Comparison of ENCODE assay signal across 20 mouse cellular contexts in the genomic region with DNA sequence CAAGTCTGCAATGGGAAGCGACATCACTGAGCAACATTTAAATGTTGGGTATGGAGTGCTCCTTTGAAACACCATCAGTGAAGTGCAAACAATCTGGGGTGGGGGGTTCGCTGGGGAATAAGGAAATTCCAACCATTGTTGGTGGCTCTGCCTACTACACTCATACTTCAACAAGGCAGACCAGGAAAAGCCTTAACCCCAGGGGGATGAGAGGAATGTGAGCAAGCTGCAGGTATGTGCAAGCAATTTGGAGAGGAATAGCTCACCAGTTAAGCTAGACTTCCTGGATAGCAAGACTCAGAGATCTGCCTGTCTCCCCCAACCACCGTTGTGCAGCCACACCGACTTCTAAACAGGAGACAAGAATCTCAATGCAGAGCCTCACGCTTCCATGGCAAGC.
DNase-seq lines count a peak whose midpoint lies in the region; ATAC-seq and TF ChIP-seq lines count a peak whose summit lies in the region.
"Had no signal": no experiment of that assay in that cellular context is flagged by ENCODE, and none has a peak within 500 bp of the region (broad histone marks: within the 10 kb centered on the region; RNA-seq: fewer than 3 reads in every experiment).

No protein-coding gene starts in this region.

- no peak for TF ChIP-seq CTCF in layer of hippocampus, adult 2 months (conservative IDR thresholded peaks at IDR 0.05)

- H3K4me2 ChIP-seq in embryonic facial prominence, embryonic 11.5 days (ENCODE audit: low read depth, low read length), result no peak overlapping the region
- H3K4me2 ChIP-seq: forebrain, embryonic 12.5 days; heart, embryonic 11.5 days; heart, embryonic 15.5 days; hindbrain, embryonic 13.5 days had no signal

- 59% methylated on average over 5 of the region's 5 CpGs for WGBS in embryonic facial prominence, embryonic 11.5 days
- WGBS in embryonic facial prominence, embryonic 10.5 days, result 73% methylated on average over 5 of the region's 5 CpGs

- peak; percentile 25 for DNase-seq in embryonic facial prominence, embryonic 11.5 days (ENCODE audit: low spot score)
- DNase-seq in embryonic facial prominence, embryonic 10.5 days (ENCODE audit: low spot score), result no peak
- DNase-seq in 3T3-L1 (ENCODE audit: low read depth, low spot score), result peak; percentile 47
- peak; percentile 16 for DNase-seq in R1 (ENCODE audit: low read depth, low spot score)
- peak; percentile 54 for DNase-seq in lung, postnatal 25 days (ENCODE audit: low spot score)
- no peak for DNase-seq in layer of hippocampus, adult 2 months (ENCODE audit: low spot score in 2 of 2)
- no peak for DNase-seq in frontal cortex, postnatal 14 days (ENCODE audit: low spot score in 2 of 2)
- DNase-seq: adrenal gland, postnatal 25 days; cerebellum, adult 18-20 months; cerebellum, adult 9-11 months; cerebellum, postnatal 36 days; gastrocnemius, postnatal 14 days; heart, adult 2 months; heart, postnatal 14 days had no signal

- H3K36me3 ChIP-seq in embryonic facial prominence, embryonic 11.5 days (replicated peaks; ENCODE audit: control insufficient read depth, insufficient read depth, low read depth, low read length), result no peaks in the 10 kb centered on the region
- peaks cover 23% of the 10 kb centered on the region; the same call in 1 of the 2 replicates for H3K36me3 ChIP-seq in embryonic facial prominence, embryonic 10.5 days (replicated peaks)
- H3K36me3 ChIP-seq: forebrain, embryonic 12.5 days; heart, embryonic 15.5 days; hindbrain, embryonic 13.5 days had no signal

- no peak overlapping the region for H3K27ac ChIP-seq in embryonic facial prominence, embryonic 11.5 days (replicated peaks; ENCODE audit: low read depth, low read length)
- no peak overlapping the region; the same call in 1 of the 2 replicates for H3K27ac ChIP-seq in embryonic facial prominence, embryonic 10.5 days (replicated peaks)
- H3K27ac ChIP-seq in layer of hippocampus, adult 2 months, result no peak overlapping the region
- H3K27ac ChIP-seq: forebrain, embryonic 12.5 days; heart, adult 2 months; heart, embryonic 15.5 days; hindbrain, embryonic 13.5 days; hindbrain, postnatal 0 days had no signal

- no peaks in the 10 kb centered on the region for H3K9me3 ChIP-seq in embryonic facial prominence, embryonic 11.5 days (replicated peaks; ENCODE audit: control insufficient read depth, low read length)
- no peaks in the 10 kb centered on the region for H3K9me3 ChIP-seq in embryonic facial prominence, embryonic 10.5 days
- H3K9me3 ChIP-seq: forebrain, embryonic 12.5 days; heart, embryonic 15.5 days; hindbrain, embryonic 13.5 days had no signal

- H3K27me3 ChIP-seq in embryonic facial prominence, embryonic 11.5 days (ENCODE audit: control insufficient read depth, insufficient read depth, low read length), result no peaks in the 10 kb centered on the region
- H3K27me3 ChIP-seq in embryonic facial prominence, embryonic 10.5 days (replicated peaks; ENCODE audit: low read depth, poor library complexity, severe bottlenecking), result no peaks in the 10 kb centered on the region
- H3K27me3 ChIP-seq: forebrain, embryonic 12.5 days; heart, embryonic 15.5 days; hindbrain, embryonic 13.5 days had no signal

- no peak overlapping the region for H3K4me3 ChIP-seq in embryonic facial prominence, embryonic 11.5 days (ENCODE audit: low read depth, low read length)
- H3K4me3 ChIP-seq in embryonic facial prominence, embryonic 10.5 days, result no peak overlapping the region
- no peak overlapping the region for H3K4me3 ChIP-seq in layer of hippocampus, adult 2 months
- H3K4me3 ChIP-seq: forebrain, embryonic 12.5 days; heart, adult 2 months; heart, embryonic 15.5 days; hindbrain, embryonic 13.5 days had no signal

- H3K4me1 ChIP-seq in embryonic facial prominence, embryonic 11.5 days (ENCODE audit: control insufficient read depth, insufficient read depth, low read length), result no peaks in the 10 kb centered on the region
- H3K4me1 ChIP-seq in embryonic facial prominence, embryonic 10.5 days, result peaks cover 15% of the 10 kb centered on the region
- H3K4me1 ChIP-seq: forebrain, embryonic 12.5 days; heart, embryonic 15.5 days; hindbrain, embryonic 13.5 days had no signal

- no peak overlapping the region for H3K9ac ChIP-seq in embryonic facial prominence, embryonic 11.5 days (replicated peaks; ENCODE audit: low read length)
- H3K9ac ChIP-seq: forebrain, embryonic 12.5 days; heart, embryonic 15.5 days; hindbrain, embryonic 13.5 days had no signal

- no peak for ATAC-seq in embryonic facial prominence, embryonic 11.5 days (replicated peaks; ENCODE audit: insufficient number of reproducible peaks, low FRiP score, low TSS enrichment, low read depth)
- ATAC-seq: forebrain, embryonic 16.5 days; hindbrain, postnatal 0 days had no signal

Comparison
In these comparisons a context has a peak if more than half of its experiments do, and no peak if none do; other contexts are left out.
1. DNase-seq: peak in embryonic facial prominence, embryonic 11.5 days (single experiment), 3T3-L1 (single experiment), R1 (single experiment) and lung, postnatal 25 days (single experiment); none in embryonic facial prominence, embryonic 10.5 days (single experiment), layer of hippocampus, adult 2 months (0 of 2) and frontal cortex, postnatal 14 days (0 of 2).